Comparison of ENCODE assay signal across 18 mouse cellular contexts in the genomic region with DNA sequence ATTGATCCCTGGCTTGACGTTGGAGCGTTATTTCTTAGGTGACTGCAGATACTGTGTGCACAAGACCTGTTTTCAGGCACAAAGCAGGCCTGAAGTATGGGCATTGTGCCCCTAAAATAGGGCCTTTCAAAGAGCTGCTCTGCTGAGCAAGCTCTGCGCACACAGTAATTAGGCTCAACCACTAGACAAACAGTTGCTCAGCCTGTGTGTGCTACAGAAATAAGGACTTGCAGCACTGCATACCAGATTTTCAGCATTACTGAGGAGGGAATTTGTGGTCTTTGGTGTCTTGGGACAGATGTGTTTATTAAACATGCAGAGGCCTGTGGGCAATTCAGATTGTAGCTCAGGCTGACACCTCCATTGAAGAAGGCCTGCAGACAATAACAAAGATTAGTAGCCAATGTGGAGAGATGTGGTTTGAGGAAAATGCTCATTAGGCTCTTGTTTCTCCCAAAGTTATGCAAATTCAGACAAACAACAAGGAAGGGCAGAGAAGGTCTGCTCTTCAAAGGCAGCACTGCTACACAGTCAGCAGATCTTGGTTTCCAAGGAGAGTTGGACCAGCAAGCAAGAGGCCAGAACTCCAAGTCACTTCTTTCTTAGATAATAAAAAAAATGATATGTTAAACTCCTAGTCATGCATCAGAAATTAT.
DNase-seq lines count a peak whose midpoint lies in the region; ATAC-seq lines count a peak whose summit lies in the region.
"Had no signal": no experiment of that assay in that cellular context is flagged by ENCODE, and none has a peak within 500 bp of the region (broad histone marks: within the 10 kb centered on the region; RNA-seq: fewer than 3 reads in every experiment).

No protein-coding gene starts in this region.

- no peak overlapping the region for H3K4me3 ChIP-seq in forebrain, embryonic 15.5 days
- H3K4me3 ChIP-seq in midbrain, embryonic 12.5 days: no peak overlapping the region
- H3K4me3 ChIP-seq: hindbrain, embryonic 15.5 days; left cerebral cortex, adult 2 months; limb, embryonic 13.5 days; megakaryocyte, embryonic 14.5 days had no signal

- no peak overlapping the region for H3K27ac ChIP-seq in forebrain, embryonic 15.5 days (replicated peaks)
- peak overlapping the region; percentile 46; the same call in 1 of the 2 replicates for H3K27ac ChIP-seq in midbrain, embryonic 12.5 days (replicated peaks)
- H3K27ac ChIP-seq: hindbrain, embryonic 15.5 days; left cerebral cortex, adult 2 months; limb, embryonic 13.5 days had no signal

- H3K9ac ChIP-seq in forebrain, embryonic 15.5 days (replicated peaks): no peak overlapping the region
- no peak overlapping the region for H3K9ac ChIP-seq in midbrain, embryonic 12.5 days (replicated peaks)
- H3K9ac ChIP-seq: hindbrain, embryonic 15.5 days; limb, embryonic 13.5 days had no signal

- no peaks in the 10 kb centered on the region for H3K27me3 ChIP-seq in forebrain, embryonic 15.5 days
- no peaks in the 10 kb centered on the region for H3K27me3 ChIP-seq in midbrain, embryonic 12.5 days
- H3K27me3 ChIP-seq: hindbrain, embryonic 15.5 days; limb, embryonic 13.5 days had no signal

- H3K4me1 ChIP-seq in forebrain, embryonic 15.5 days: 0 out of 2 replicates have a peak, but pooled peaks cover 3% of the 10 kb centered on the region
- peaks cover 5% of the 10 kb centered on the region; the same call in 1 of the 2 replicates for H3K4me1 ChIP-seq in midbrain, embryonic 12.5 days
- H3K4me1 ChIP-seq: hindbrain, embryonic 15.5 days; limb, embryonic 13.5 days had no signal

- peak; percentile 95 for ATAC-seq in forebrain, embryonic 15.5 days (replicated peaks)
- peak; percentile 94 for ATAC-seq in midbrain, embryonic 12.5 days (ENCODE audit: low FRiP score, low read depth)
- ATAC-seq: activated CD4-positive, CD25-positive, alpha-beta regulatory T cell, adult 4 months had no signal

- peak; percentile 49 for DNase-seq in Muller cell, postnatal 12 days (ENCODE audit: inconsistent ontology term)
- peak; percentile 16 for DNase-seq in embryo, embryonic 11 days
- no peak for DNase-seq in heart, adult 9 months (ENCODE audit: low spot score in 2 of 2)
- no peak for DNase-seq in left cerebral cortex, postnatal 10 days (ENCODE audit: extremely low spot score in 1 of 2, low spot score in 2 of 2)
- no peak for DNase-seq in T-cell, adult 2 months (ENCODE audit: low spot score)
- DNase-seq in thymus, postnatal 25 days: no peak
- DNase-seq: cerebellum, adult 18-20 months; gastrocnemius, postnatal 14 days; kidney, adult 9 months; lung, adult 18-20 months had no signal

- no peaks in the 10 kb centered on the region for H3K9me3 ChIP-seq in forebrain, embryonic 15.5 days
- H3K9me3 ChIP-seq in midbrain, embryonic 12.5 days: no peaks in the 10 kb centered on the region
- H3K9me3 ChIP-seq: G1E; hindbrain, embryonic 15.5 days; limb, embryonic 13.5 days; megakaryocyte, embryonic 14.5 days had no signal

- H3K36me3 ChIP-seq in forebrain, embryonic 15.5 days: no peaks in the 10 kb centered on the region
- no peaks in the 10 kb centered on the region for H3K36me3 ChIP-seq in midbrain, embryonic 12.5 days
- H3K36me3 ChIP-seq: G1E; hindbrain, embryonic 15.5 days; limb, embryonic 13.5 days had no signal

- intact Hi-C loops in left cerebral cortex, postnatal 10 days (cut with DNase I): no loop called here

- WGBS in forebrain, embryonic 15.5 days: 33% methylated on average over 3 of the region's 3 CpGs
- WGBS in midbrain, embryonic 12.5 days: 44% methylated on average over 3 of the region's 3 CpGs

- no peak overlapping the region for H3K4me2 ChIP-seq in forebrain, embryonic 15.5 days (replicated peaks)
- H3K4me2 ChIP-seq in midbrain, embryonic 12.5 days (replicated peaks): no peak overlapping the region
- H3K4me2 ChIP-seq: hindbrain, embryonic 15.5 days; limb, embryonic 13.5 days had no signal

Comparison
In these comparisons a context has a peak if more than half of its experiments do, and no peak if none do; other contexts are left out.
1. DNase-seq: peak in Muller cell, postnatal 12 days (single experiment) and embryo, embryonic 11 days (single experiment); none in heart, adult 9 months (0 of 2), left cerebral cortex, postnatal 10 days (0 of 2), T-cell, adult 2 months (single experiment) and thymus, postnatal 25 days (single experiment).